Mouse (Mus musculus) cerebellum, adult 11-12 months (tissue): ENCODE measurements around the gene Cd109.

Experiments used
- DNase-seq: peaks from one replicate; pipeline ENCODE4 v3.0.0; 2022

Gene Cd109

GRCm38 (mm10) chr9:78615401-78616021, at the start of gene Cd109:
Gene Cd109 (plus strand): TSS chr9:78615546.
- no peak for DNase-seq

DNA sequence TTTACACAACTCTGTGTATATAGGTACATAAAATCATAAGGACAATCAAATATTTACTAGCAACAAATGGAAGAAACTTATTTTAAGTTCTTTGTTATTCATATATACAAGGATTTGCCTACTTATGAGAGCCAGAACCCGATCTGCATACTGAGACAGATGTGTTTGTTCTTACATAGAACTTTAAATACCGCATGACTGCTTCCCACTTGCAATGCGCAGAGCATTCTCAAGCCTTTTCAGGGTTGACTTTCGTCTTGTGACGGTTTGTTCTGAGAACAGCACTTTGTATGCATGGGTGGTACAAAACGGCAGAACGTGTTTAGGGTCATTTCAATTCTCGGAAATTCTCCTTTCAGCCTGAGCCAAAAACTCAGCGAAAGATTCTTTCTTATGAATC, 45.4 kb upstream of the Cd109 start:
- no peak for DNase-seq

DNA sequence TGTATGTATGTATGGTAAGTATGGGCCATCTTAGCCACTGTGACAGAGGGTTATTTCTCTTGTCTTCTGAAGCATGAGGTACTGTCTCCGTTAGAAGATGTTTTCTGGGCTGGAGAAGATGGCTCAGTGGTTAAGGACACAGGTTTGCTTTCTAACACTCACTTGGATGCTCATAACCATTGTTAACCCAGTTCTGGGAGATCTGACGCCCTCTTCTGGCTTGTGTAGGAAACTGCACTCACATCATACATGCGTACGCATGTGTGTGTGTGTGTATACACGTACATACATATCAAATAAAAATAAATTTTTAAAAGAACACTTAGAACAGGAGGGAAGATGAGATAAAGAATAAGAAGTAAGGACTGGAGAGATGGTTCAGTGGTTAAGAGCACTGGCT, 38.9 kb upstream of the Cd109 start:
- no peak for DNase-seq

- DNase-seq: no peak
Measured at GRCm38 (mm10) chr9:78578824-78579223, 36.5 kb upstream of the Cd109 start.

DNA sequence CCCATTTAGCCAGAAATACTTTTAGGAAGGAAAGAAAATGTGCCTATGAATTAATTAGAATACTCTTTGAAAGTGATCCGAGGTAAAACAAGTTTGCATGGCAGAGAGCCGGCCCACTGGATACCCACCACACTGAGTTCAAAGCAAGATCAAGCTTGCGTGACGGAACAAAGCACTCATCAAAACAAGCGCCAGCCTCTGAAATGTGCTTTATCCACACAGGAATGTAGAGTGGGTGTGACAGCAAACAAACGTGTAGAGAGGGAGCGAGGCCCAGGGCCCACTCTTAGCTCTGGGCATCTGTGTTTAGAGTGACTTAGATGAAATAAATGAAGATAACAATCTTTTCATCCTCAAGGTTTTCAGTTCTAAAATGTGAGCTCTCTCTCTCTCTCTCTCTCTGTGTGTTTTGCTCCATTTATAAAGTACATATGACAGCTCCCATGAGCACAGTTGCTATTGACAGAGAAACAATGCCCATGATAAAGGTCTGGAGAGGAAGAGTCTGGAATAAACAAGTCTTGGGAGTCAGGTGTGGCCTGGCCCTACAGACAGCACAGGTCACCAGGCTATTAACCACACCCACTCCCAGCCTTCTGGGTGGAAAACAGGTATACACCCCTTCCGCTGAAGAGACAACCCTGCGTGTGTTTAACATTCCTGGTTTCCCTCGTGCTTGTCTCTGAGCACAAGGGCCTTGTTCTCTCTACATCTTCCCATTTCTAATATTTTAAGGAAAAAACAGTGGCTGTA, 35.5 kb upstream of the Cd109 start:
- DNase-seq: no peak

GRCm38 (mm10) chr9:78587218-78587883, 28.0 kb upstream of the Cd109 start:
- no peak for DNase-seq

- DNase-seq: peak; percentile 91
Measured at GRCm38 (mm10) chr9:78587914-78588313, 27.4 kb upstream of the Cd109 start, which contains the start of gene Slc17a5. Gene Slc17a5 (minus strand): TSS chr9:78588041.

- peak; percentile 20 for DNase-seq
Measured at GRCm38 (mm10) chr9:78588411-78589033, 26.8 kb upstream of the Cd109 start.

- DNase-seq: no peak
Measured at GRCm38 (mm10) chr9:78590471-78590870, 24.9 kb upstream of the Cd109 start.

DNA sequence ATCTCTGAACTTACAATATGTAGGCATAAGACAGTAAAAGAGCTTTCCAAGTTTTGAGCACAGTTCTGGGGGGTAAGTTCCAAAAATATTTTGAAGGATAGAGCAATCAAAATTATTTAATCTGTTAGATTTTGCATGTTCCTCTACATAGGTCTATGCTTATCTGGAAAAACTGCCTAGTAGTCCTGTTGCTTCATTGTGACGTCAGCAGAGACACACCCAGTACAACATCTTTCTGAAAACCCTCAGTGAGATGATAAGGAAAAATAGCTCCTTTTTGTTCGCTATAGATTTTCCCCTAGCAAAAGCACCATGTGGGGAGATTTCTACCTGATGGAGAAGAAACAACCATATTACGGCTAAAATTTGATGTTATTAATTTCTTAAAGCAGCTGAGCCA, 20.1 kb upstream of the Cd109 start:
- no peak for DNase-seq

DNA sequence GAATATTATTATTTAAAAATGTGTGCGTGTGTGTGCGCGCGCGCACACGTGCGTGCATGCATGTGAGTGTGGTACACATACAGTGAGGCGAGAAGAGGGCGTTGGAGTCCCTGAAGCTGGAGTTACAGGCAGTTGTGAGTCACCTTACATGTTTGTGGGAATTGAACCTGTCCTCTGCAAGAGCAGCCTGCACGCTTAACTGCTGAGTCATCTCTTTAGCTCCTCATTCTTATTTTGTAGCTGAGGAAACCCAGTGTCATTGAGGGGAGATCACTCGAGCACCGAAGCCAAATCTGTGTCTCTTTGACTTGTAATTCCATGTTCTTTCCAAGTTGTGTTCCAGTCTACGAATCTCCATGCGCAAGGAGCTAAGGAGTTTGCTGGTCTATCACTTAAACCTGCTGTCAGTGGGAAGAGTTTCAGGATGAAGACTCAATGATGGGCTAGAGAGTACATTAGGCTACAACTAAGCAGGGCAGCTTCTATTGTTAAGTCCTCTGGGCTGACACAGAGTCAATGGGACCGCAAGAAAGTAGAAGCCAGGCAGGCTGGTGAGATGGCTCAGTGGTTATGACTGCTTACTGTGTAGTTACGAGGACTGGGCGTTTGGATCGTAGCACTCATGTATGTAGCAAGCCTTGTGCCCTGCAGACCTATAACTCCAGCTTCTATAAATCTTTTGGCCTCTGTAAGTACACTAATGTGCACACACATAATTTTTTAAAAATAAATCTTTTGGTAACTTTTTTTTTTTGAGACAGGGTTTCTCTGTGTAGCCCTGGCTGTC, 19.4 kb upstream of the Cd109 start:
- no peak for DNase-seq

- DNase-seq: no peak
Measured at GRCm38 (mm10) chr9:78596834-78597233, 18.5 kb upstream of the Cd109 start.

GRCm38 (mm10) chr9:78599927-78600326, 15.4 kb upstream of the Cd109 start:
- DNase-seq: no peak

DNA sequence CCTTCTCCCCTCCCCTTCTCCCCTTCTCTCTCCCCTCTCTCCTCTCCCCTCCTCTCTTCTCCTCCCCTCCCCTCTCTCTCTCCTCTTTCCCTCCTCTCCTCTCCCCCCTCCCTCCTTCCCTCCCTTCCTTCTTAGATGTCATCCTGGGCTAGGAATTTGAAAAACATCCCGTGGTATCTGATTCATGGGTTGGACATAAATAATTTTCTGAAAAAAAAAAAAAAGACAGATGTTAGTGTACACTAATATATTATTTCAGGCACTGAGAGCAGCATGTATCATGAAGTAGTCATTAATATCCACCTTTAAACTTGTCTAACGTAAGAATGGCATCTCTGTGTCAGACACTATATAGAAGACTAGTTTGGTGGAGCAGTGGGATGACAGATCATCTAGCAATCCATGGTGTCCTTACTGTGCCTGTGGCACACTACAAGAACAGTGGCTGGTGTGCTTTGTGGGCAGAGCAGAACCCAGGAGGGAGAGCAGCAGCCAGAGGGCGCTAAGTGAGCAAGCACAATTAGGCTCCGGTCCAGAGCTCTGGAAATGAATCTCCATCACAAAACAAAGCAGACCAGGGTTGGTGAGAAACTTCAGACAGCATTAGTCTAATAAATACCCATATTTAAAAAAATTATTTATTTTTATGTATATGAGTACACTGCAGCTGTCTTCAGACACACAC, 14.2 kb upstream of the Cd109 start:
- DNase-seq: no peak

- no peak for DNase-seq
Measured at GRCm38 (mm10) chr9:78614201-78614600, 1.1 kb upstream of the Cd109 start.

DNA sequence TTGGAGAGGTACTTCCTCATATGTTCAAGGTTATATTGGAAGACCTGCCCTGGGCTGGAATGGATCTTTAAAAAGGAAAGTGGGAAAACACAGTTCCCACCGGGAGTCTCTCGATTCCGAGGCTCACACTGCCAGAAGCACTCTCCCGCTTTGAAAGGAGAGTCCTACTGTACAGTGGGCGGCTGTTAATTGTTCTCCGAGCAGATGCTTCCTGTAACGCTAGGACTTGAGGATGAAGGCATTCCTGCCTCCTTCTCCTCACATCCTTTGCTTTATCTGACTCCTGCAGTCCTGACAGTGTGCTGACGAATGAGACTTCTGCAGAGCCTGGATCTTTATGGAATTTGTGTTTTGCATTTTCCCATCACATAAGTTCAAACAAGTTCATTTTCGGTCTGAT, 3.9 kb downstream of the Cd109 start:
- no peak for DNase-seq

- DNase-seq: no peak
Measured at GRCm38 (mm10) chr9:78623301-78623747, 8.0 kb downstream of the Cd109 start.

GRCm38 (mm10) chr9:78629991-78630390, 14.6 kb downstream of the Cd109 start:
- DNase-seq: no peak

- no peak for DNase-seq
Measured at GRCm38 (mm10) chr9:78631755-78632434, 16.5 kb downstream of the Cd109 start.

GRCm38 (mm10) chr9:78633976-78634375, 18.6 kb downstream of the Cd109 start:
- no peak for DNase-seq

- DNase-seq: no peak
Measured at GRCm38 (mm10) chr9:78641386-78641785, 26.0 kb downstream of the Cd109 start.
